Mouse (Mus musculus) urinary bladder, adult 2 months (tissue): ENCODE measurements around the gene Abhd13. TPM values are rescaled to one million over a fixed set of nuclear protein-coding genes. Genes with fewer than 3 reads are reported as not detected.

Experiments used
- DNase-seq: peaks from one replicate; pipeline ENCODE4 v3.0.0; 2022; ENCODE audit warnings: low spot score
- polyA plus RNA-seq: library from polyadenylated mRNA; depleted of rRNA; stranded (reverse); fragments of >200 nt; gene quantifications from 2 replicates; pipeline ENCODE4 v1.2.3, GENCODE M21; 2012; rRNA removed

The Abhd13 gene
- polyA plus RNA-seq, 1 experiment: 12.3 TPM

DNA sequence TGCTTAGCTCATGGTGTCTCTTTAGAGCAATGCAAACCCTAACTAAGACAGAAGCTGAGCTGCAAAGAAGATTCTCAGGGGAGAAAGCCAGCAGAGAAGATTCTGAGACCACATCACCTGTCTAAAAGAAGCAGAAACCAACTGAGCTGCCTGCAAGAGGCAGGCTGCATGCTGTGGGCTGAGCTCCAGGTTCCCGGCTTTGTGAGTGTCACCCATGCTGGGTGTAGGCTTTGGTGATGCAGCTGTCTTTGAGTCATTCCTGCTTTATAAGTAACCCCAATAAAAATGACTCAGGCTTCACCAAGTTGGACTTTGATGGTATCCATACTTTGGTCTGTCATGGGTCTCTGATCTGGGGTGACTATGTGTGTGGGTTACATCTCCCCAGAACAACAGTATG is 38.7 kb downstream of the Abhd13 start:
- DNase-seq: no peak

DNA sequence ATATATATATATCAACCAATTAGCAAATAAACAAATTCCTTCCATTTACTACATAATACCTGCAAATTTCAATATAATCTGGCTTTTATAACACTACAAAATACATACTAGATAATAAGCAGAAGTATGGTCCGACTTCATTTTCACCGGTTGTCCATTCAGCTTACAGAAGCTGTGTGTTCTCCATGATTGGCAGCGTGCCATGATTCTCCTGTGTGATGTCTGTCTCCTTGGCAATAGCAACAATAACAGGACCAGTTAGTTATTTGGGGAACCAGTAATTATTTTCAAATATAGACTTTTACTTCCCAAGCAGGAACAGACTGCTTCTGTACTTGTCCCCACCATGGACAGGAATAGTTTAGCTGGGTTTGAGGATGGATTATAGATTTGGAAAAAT is 39.7 kb downstream of the Abhd13 start:
- no peak for DNase-seq

DNA sequence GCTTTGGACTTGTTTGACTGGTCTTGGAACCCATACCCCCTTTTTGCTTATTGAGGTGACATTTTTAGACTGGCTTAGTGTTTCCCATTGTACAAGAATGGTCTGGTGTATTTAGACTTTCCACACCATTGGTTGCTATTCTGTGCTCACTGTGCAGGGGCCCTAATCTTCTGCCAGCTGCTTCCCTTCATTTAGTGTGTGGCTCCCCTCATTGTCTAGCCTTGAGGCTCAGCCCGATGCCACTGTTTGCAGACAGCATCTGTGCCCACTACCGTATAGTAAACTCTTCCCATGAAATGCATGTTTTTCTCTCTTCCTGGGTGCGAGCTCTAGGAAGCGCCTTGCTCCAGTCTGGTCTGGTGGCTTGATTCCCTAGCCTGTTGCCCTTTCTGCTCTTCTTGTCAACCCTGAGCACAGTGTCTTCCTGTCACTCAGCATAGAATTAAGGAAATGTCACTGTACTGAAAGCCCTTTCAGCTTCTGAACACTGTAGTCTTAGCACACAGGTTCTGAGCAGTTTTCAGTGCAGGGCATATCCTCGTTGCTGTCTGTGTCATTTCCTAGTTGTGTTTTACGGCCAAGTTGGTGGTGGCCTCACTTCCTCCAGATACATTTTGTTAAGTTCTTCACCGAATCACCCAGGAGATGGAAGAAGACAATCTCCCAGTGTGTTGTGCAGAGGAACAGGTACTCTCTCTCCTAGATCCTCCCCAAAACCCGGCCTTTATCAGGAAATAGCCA is 53.0 kb downstream of the Abhd13 start:
- DNase-seq: no peak

DNA sequence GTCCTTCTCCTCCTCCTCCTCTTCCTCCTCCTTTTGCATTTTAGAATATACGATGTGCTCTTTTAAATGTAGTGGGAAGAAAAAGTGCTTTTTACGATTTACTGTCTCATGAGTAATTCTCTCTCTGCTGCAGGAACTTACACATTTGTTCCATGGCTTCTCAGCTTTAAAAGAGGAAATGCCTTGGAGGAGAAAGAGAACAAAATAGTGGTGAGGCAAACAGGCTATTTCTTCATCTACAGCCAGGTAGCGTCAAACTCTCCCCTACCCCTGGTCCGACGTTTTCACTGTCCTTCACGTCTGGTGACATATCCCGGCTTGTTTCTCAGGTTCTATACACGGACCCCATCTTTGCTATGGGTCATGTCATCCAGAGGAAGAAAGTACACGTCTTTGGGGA is 53.7 kb downstream of the Abhd13 start:
- DNase-seq: no peak

DNA sequence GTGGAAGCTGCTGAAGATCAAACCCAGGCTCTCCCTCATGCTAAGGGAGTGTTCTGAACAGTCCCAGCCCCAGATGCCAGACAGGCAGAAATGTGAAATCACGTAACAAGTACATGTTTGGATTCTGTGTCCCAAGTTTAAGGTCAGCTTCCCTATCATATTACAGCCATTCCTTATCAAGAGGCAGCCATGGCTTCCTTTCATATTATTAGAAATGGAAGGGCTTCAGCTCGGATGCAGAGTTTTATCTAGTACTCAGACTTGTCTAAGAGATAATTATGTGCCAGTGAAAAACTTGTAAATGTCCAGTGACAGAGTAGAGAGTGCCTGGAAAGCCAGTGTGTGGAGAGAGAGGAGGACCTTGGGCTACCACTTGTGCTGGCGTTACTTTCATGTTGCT is 63.4 kb downstream of the Abhd13 start:
- no peak for DNase-seq

Other genes starting within 250 kb of the Abhd13 start
- 0.15 and 0.34 TPM in 2 replicates for gene Fam155a, start 206.5 kb upstream of the Abhd13 start, polyA plus RNA-seq
- gene Gm10217, start 113.5 kb upstream of the Abhd13 start, polyA plus RNA-seq: not detected in 2 replicates
- 4.6 and 4.7 TPM in 2 replicates for gene Lig4, start within 50 bp of the Abhd13 start, polyA plus RNA-seq
- gene Tnfsf13b, start 28.8 kb downstream of the Abhd13 start, polyA plus RNA-seq: 13.0 and 17.8 TPM in 2 replicates
- 0.10 and 0.15 TPM in 2 replicates for gene Myo16, start 176.2 kb downstream of the Abhd13 start, polyA plus RNA-seq